Mouse (Mus musculus) cerebellum, adult 11-12 months (tissue): Measurements from ENCODE around the gene Rab44.
"Not testable (repeated sequence)": the region's sequence is repeated elsewhere in the genome, so short reads cannot be mapped to it uniquely, and the experiment has no call there.

Experiments used
- DNase-seq: peaks from one replicate; pipeline ENCODE4 v3.0.0; 2022

Gene Rab44

DNA sequence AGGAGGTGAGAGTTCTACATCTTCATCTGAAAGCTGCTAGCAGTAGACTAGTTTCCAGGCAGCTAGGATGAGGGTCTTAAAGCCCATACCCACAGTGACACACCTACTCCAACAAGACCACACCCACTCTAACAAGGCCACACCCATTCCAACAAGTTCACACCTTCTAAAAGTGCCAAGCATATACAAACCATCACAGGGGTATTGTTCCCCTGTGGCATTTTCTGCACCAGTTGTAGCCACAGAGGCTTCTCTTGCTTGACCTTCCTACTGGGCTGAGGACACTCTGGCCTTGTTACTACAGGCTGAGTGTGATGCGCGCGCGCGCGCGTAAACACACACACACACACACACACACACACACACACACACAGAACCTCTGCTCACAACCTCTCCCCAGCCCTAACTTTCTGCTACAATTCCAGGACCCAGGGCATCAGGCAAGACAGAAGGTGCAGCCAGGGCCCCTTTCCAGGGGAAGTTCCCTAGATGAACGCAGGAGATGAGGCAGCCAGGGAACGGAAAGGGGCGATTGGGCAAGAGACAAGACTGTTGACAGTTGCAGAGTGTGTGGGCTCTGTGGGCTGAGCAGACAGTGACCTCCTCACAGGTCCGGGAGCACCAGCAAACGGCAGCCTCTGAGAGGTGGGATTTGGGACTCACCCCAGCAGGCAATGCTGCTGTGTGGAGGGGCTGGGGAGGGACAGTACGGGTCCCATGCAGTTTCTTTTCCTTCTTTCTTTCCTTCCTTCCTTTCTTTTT is at the start of gene Rab44:
Gene Rab44 (plus strand): TSS at position 555 of the 762 bp plus-strand sequence.
- no peak for DNase-seq

GRCm38 (mm10) chr17:29065245-29065940 is 48.6 kb upstream of the Rab44 start:
- DNase-seq = no peak

GRCm38 (mm10) chr17:29065971-29066370 is 48.0 kb upstream of the Rab44 start:
- no peak for DNase-seq

DNA sequence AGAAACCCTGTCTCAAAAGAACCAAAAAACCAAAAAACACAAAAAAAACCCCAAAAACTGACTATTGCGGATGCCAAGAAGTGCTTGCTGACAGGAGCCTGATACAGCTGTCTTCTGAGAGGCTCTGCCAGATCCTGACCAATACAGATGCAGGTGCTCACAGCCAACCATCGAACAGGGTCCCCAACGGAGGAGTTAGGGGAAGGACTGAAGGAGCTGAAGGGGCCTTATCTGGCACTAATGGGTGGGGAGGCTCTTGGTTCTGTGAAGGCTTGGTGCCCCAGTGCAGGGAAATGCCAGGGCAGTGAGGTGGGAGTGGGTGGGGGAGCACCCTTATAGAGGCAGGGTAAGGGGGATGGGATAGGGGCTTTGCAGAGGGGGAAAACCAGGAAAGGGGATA is 46.5 kb upstream of the Rab44 start:
- DNase-seq = not testable (repeated sequence)

DNA sequence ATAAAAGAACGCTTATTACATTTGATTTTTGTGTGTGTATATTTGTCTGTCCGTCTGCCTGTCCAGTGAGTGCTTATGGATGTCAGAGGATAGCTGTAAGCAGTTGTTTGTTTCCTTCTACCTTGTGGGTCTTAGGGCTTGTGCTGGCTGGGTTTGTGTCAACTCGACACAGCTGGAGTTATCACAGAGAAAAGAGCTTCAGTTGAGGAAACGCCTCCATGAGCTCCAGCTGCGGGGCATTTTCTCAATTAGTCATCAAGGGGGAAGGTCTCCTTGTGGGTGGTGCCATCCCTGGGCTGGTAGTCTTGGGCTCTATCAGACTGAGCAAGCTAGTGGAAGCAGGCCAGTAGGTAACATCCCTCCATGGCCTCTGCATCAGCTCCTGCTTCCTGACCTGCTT is 46.1 kb upstream of the Rab44 start:
- DNase-seq = no peak

DNA sequence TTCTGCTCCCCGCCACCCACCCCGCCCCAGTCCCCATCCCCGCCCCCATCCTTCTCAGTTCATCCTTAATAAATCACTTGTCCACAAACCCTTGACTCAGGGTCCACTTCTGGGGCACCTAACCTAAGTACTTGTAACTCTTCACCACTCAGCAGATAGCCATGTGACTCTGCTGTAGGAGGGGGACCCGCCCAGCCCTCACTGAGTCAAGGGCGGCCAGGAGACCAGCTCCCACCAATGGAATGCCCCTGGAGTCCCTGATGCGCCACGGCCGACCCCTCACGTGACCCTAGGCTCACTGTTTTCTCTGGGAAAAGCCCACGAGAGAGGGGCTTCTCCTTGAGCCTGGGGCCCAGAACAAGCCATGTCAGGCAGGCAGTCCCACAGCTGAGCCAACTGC is 44.9 kb upstream of the Rab44 start:
- no peak for DNase-seq

DNA sequence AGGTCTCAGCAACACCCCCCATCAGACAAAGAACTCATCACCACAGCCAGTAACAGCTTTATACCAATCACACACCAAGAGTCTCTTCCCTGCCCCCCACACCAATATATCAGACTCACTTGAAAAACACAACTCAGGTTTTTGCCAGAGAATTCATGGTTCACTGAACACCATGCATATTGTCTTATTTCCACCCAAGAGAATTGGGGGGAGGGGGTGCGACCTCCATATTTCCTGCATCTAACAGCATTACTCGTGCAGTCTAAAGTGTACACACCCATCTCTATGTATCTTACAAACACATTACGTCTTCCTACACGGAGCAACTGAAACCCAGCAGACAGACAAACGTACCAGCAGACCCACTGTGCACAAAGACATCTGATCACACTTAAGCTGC is 42.1 kb upstream of the Rab44 start:
- no peak for DNase-seq

- DNase-seq = no peak
Observed at GRCm38 (mm10) chr17:29072701-29073307, 41.1 kb upstream of the Rab44 start.

- DNase-seq = no peak
Observed at GRCm38 (mm10) chr17:29073313-29073712, 40.6 kb upstream of the Rab44 start.

- no peak for DNase-seq
Observed at GRCm38 (mm10) chr17:29074085-29074484, 39.9 kb upstream of the Rab44 start.

DNA sequence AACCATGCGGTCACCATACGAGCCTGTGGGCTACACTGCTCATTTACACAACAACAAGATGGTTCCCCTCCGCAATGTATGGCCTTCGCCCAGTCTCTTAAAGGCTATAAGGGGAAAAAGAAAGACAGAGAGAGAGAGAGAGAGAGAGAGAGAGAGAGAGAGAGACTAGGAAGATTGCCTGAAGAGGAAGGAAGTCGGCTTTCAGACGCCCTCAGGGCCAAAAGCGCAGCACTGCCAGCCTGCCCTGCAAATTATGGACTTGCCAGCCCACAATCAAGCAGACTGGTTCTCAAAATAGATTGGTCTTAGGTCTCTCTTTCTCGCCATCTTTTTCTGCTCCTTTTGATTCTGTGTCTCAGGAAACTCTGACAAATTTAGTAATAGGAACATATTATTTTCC is 37.7 kb upstream of the Rab44 start:
- DNase-seq = no peak

- no peak for DNase-seq
Observed at GRCm38 (mm10) chr17:29077786-29078509, 36.0 kb upstream of the Rab44 start.

- no peak for DNase-seq
Observed at GRCm38 (mm10) chr17:29078519-29079383, 35.2 kb upstream of the Rab44 start.

DNA sequence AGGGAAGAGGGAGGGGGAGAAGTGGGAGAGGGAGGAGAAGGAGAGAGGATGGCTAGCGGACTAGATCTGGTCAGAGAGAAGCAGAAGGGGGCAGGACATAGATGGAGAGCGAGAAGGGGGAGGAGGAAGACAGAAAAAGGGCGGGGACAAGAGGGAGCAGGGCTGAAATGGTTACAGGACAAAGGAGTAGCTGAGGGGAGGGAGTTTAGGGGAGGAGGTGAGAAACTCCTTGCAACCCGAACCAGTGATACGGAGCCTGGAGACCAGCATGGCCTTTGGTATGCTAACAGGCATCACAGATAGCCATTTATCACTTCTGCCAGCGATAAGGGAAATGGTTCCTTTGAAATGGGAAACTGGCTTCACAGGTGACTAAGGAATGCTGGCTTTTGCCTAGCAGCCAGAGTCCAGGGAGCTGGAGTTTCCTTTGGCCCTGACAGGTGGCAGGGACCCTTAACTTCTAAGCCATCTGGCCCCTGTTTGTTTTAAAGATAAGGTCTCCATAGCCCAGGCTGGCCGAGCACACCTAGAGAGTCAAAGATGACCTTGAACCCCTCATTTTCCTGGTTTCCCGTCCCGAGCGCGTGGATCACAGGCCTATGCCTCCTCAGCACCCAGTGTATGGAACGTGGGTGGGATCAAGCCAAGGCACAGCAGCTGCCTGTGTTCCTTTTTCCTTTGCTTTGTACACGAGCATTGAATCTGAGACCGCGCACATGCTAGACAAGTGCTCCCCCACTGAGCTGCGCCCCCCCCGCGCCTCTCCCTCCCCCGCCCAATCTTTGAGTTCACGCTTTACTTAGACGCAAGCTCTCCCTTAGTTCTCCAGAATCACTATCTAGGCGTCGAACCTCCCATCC is 33.0 kb upstream of the Rab44 start:
- no peak for DNase-seq

DNA sequence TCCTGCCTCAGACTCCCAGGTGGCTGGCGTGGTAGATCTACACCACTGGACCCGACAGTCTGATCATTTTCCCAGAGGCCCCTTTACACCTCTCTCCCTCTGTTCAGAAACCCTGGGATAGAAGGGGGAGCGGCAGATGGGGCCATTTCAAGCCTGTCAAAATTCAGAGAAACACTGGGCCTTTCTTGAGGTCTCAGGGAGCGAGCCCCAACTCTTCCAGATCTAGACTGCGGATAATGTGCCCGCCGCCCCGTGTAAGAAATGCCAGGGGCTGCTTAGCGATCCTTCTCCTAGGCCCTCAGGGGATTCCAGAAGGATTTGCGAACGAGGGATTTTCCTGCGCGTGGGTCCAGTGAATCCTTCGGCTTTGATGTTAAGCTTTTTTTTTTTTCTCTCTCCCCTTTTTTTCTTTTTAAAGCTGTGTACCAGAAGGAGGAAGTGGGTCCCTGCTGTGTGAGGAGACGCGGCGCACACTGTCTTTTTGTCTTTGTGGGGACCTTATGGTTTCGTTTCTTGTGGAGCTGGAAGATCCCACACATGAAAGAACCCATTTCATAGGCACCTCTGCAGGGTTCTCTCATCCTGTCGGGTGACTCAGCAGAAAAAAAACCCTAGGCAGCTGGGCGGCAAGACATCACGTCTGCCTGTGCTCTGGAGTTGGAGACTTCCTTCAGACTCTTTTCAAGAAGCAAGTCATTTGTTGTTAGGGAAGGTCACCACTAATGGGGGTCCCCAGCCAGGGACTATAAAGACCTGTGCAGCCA is 32.1 kb upstream of the Rab44 start:
- DNase-seq = no peak

- DNase-seq = no peak
Observed at GRCm38 (mm10) chr17:29083586-29083985, 30.4 kb upstream of the Rab44 start.

DNA sequence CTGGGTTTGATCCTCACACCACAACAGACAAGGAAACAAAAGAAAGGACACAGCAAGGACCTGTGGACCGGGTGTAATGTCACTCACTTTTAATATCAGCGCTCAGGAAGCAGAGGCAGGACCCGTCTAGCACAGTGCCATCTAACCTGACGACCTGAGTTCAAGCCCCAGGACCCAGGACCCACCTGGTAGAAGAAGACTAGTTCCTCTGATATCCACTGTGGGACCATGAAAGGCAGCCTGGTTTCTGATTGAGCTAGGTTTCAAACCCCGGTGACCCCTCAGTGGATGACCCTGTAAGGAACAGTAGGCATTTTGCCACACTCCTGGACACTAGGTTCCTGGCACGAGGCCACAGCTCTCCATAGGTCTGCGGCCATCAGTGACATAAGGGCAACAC is 29.3 kb upstream of the Rab44 start:
- no peak for DNase-seq

DNA sequence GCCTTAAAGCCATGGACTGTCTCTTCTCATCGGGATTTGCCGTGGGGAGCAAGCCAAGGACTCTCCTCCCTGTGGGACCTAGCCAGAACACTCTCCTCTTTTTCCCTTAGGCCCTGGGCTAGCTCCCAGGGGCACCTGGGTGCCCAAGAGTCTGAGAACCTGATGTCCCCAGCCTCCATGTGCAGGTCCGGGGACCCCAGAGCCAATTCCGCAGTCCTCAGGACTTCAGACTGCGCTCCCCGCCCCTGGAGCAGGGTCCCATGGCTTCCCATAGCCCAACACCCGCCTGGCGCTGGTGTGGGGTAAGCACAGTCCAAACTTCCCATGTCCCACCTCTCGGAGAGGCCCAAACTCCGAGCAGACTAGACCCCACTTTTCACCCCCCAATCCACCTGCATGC is 28.7 kb upstream of the Rab44 start:
- no peak for DNase-seq

GRCm38 (mm10) chr17:29086916-29087315 is 27.0 kb upstream of the Rab44 start:
- no peak for DNase-seq

DNA sequence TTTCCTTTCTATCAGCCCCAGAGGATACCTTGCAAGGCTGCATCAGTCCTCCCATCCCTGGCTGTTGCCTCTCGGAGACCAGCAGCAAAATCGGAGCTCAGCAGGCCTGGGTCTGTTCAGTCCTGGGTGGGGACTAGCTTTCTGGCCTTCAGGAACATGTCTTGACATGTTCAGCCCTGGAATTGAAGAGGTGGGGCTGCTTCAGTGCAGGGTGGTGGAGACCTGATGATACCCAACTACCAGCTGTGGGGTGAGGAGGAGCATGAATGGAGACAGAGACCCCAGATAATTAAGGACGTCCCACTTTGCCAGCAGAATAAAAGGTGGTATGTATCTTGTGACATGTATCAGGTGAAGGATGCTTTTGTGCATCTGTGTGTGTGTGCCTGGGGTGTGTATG is 23.2 kb upstream of the Rab44 start, which contains the start of gene Cdkn1a:
Gene Cdkn1a (plus strand): TSS at position 201 of the 400 bp plus-strand sequence.
- DNase-seq = no peak
